Mouse (Mus musculus) cerebellum, adult (tissue): Measurements from ENCODE around the gene Plcxd2.
A peak's percentile ranks its signal among the peaks of the same experiment; 100 is the strongest.

Experiments
- ATAC-seq: cut with Nextera tagmentation; 2 replicates; pipeline ENCODE4 v1.9.2; 2017; ENCODE audit warnings: mild to moderate bottlenecking, moderate library complexity, mixed read lengths; ENCODE audit not compliant: insufficient number of reproducible peaks, low FRiP score, low TSS enrichment

The Plcxd2 gene

DNA sequence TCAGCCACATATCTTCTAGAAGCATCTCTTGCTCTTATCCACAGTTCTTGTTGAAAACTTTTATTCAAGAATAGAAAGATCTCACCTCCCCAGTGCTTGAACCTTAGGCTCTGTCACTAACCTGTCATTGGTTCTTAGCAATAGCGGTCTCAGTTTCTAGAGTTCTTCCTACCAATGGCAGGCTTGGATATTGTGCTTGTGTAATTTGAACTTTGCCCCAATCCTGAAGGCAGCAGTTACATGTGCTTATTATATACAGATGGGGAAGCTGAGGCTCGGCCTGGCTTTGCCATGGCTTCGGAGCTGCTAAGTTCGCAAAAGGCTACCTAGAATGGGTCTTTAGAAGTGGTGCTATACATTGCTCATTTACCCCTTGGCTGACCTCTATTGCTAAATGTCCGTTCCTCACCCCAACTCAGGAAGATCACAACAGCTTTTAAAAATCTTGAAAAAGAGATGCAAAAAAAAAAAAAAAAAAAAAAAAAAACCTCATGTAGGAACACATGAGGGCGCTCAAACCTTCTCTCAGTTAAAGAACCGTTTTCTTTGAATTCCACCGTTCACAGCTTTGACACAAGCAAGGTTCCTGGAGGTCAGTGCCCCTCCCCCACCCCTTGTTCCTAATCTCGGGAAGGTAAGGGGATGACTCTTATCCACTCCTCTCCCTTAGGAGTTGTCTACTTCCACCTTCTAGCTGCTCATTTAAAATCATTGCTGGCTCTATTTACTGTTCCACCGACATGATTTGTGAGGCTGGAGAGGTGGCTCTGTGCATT is 18.9 kb downstream of the Plcxd2 start:
- ATAC-seq, result peak; percentile 29

DNA sequence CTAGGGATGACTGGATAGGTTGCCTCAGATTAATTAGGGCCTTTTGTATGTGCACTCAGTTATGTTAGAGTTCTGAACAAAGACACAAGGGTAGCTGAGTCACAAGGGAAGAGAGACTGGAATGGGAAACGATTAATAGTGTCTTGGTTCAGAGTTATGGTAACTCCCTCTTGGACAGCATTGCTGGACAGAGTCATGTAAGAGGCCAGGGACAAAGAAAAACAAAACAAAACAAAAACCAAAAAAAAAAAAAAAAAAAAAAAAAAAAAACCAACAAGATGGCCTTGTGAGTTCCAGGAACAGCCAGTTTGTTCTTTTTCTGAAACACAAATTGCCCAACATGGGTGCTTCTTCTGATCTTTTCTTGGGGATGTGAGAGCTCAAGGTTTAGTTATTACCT is 23.8 kb downstream of the Plcxd2 start:
- ATAC-seq, result no peak

DNA sequence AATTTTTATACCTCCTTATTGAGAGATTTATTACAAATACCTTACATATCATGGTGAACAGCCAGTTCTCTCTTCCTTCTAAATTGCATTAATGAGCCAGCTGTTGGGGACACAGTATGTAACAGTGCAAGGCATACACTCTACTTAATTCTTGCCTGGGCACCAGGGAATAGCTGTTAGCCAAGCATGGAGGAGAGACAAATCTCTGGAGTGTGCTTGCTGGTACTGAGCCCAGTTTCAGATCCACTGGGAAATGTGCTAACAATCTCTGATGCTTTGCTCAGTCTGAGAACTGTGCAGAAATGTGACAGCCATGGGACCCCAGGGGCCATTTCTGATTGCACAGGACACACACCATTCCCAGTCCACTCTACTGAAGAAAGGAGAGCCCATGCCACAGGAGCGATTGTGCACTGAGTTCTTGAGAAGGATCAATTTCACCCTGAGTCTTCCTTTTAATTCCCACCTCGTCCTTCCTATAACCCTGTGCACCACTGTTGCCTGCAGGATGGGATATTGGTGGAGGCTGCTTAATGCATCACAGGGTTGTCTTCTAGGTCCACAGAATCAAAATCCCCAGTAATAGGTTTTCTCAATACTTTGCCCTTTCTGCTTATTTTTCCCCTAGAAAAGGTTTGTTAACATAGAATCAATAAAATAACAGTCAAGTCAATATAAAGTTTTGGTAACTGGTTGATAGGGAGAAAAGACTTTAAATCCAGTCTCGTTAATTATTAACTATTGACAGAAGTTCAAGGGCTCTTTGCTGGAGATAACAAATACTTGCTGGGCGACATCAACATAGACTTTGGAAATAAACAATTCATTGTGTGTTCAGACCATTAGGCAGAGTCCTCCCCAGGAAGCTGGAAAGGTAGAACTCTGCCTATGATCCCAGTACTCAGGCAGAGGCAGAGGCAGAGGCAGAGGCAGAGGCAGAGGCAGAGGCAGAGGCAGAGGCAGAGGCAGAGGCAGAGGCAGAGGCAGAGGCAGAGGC is 25.1 kb downstream of the Plcxd2 start:
- peak; percentile 40; the same call in 1 of the 2 replicates for ATAC-seq

DNA sequence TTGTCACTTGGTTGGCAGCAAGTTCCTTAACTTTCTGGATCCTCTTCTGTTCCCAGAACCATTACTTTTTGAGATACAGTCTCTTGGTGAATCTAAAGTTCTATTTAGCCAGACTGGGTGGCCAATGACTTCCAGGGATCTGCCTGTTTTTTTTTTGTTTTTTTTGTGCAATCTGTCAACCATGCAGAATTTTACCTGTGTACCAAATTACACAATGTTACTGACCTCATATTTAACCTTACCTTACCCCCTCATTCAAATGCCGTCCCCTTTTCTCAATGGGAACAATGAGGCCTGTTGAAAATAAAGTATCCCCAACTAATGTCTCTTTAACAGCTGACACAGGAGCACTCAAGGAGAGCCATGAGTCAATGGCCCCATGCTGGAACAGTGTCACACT is 33.8 kb downstream of the Plcxd2 start:
- no peak for ATAC-seq

DNA sequence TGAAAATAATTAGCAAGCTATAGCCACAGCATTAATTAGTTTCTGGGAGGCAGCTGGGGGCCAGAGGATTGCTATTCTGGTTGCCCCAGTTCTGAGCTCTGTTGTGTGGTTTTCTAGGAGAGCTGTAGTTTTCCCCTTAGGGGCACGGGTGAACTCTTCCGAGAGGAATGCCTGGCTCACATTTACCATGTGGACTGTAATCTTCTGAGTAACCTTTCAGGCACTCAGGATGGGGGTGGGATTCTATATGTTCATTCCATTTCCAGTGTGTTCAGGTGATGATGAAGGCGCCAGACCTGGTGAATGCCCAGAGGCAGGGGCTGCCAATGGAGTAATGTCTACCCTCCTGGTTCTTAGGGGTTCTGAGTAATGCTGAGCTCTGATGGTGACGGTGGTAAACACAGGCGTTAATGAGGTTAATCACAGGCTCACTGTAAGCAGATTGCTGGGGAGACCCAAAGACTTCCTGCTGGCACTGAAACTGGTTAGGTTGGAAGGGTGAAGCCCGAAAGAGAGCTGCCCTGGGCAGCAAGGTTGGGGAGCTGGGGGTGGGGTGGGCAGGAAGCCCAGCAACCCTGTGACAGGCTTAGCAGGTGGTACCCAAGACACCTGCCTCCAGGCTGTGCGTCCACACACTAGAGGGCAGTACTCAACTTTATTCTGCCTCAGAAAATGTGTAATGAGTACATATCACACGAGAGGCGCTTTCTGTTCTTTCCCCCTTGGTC is 35.9 kb downstream of the Plcxd2 start:
- peak; percentile 49 for ATAC-seq

DNA sequence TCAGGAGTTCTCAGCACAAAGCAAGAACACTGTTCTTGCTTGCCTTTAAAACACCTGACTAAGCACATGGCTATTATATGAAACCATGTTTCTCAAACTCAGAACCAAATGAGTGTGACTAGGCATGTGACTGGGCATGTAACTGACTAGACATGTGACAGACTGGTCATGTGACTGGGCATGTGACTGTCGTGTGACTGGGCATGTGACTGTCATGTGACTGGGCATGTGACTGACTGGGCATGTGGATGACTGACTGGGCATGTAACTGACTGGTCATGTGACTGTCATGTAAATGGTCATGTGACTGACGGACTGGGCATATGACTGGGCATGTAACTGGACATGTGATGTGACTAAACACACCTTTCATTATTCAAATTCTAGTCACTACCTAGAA is 39.8 kb downstream of the Plcxd2 start:
- ATAC-seq, result no peak

DNA sequence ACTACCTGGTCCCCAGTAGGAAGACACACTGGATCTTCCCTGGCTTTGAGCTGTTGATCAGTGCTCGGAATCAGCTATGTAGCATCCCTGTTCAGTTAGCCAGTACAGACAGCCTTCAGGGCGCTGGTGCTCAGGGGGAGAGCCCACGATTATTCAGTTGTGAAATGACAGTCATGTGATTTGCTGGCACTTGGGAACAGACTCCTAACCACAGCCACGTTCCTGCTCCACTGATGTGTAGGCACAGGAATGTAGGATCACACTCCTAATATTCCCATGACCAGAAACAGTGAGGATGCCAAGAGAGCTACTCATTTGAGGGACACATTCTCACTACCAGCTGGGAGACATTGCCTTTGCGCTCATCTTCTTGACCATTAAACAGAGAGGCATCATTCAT is 41.3 kb downstream of the Plcxd2 start:
- ATAC-seq, result no peak

DNA sequence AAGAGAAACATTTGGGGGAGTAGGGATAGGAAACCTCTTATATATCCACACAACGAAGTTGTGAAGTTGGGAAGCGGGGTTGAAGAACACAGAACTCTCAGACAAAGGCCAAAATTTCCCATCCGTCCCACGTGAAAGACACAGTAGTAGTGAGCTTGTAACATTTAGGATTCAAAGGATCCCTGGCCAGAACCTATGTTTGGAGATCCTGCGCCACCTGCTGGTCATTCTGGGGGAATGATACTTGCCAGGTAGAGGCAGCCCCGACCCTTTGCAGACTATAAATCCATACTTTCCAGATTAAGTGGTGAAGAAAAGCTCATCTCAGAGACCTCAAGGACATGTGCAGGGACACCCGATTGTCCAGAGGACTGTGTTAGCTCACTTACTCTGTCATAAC is 42.5 kb downstream of the Plcxd2 start:
- ATAC-seq, result peak; percentile 84

DNA sequence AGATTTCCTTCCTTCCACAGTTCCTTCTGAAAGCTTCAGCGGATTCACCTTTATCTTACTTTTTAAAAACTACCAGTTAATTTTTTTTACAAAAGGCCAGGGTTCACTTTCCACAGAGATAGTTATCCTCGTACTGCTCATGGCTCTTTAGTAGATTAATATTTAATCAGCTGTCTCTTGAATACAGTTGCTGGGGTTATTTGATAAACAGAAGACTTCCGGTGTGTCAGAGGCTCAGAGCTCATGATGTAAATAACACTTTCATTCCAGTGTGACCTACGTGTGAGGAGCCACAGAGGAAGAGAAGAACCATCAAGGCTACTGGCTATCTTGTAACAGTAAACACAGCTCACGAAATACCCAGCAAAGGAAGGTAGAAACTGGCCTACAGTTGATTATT is 43.4 kb downstream of the Plcxd2 start:
- ATAC-seq, result no peak

DNA sequence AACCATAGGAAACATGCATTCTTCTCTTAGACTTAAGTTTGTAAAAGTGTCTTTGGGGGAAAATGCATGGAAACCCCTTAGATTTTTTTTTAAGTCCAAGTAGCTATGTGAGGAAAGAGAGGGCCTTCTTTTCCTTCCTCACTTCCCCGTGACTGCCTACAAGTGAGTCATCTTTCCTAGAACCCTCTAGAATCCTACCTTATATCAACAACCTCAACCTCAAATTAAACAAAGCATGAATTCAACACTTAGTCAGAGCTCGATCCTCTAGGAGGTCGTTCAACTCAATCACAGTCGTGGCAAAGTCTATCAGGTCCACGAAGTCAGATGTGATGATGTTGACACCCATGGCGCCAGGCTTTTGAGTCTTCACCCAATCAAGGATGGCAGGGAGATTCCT is 45.2 kb downstream of the Plcxd2 start:
- no peak for ATAC-seq

DNA sequence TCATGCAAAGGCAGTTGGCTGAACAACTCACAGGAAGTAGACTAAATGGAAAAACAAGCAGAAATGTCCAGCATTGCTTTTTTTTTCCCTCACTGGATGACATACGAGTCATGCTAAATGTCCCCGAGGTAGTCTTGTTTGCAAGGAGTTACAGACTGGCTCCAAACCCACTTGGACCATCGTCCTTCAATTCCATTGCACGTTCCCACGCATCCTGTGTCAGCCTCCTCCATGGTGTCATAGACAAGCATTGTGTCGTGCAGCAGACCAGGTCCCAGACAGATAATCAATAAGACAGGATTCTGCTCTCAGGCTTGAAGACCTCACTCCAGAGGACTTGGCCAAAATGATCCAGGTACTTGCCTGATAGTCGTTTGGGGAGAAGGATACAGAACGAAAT is 46.2 kb downstream of the Plcxd2 start:
- no peak for ATAC-seq

DNA sequence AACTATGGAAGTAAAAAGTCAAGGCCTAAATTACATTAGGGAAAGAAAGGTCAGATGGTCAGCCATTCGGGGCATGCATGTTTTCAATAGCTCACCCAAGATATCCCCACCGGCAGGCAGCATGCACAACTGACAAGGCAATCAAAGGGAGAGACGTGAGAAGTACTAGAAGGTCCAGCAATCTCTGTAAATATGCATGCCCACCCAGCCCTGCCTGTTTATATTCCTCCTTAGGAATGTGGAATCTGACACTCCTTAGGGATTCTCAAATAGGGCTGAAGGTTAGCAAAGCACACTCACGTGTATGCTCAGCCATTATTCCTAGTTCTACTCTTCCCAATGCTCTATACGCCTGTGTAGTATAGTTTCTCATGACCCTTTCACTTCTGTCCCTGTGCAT is 46.9 kb downstream of the Plcxd2 start:
- no peak for ATAC-seq

DNA sequence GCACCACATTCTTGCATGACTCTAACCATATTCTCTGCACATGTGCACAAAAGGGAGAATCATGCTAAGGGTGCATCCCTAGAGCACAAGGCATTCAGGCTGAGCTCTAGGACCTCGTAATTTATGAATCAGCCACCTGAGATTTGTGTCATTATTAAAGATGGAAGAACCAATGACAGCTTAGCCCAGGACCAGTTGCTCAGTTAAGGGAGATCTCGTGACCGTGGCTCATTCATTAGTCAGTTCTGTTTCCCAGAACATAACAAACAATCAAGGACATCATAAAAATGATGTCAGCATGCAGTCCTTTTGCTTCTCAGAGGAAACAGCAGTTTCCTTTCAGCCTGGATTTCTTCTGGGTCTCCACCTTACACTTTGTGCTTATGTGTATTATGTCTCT is 49.0 kb downstream of the Plcxd2 start:
- ATAC-seq, result no peak

DNA sequence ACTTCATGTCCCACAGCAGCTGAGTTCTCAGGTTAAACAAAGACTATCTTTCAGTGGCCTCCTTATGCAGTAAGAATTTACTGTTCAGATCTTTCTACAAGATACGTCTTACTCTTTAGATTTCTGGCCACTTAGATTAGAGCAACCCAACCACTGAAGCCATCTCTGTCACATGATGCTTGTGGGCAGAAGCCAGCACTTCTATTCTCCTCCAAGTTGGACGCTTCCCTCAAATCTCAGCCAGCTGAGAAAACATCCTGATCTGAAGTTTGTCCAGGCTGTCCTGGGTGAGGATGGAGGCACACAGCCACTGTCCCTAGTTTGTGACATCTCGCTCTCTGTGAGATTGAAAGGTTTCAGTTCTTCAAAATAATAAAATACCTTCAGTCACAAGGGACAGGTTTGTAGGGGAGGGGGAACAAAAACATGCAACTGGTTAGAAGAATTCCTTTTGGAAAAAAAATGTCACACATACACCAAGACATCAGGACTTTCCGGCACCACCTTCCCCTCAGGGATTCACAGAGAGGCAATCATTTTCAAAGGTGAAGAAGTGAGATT is 53.5 kb downstream of the Plcxd2 start:
- ATAC-seq, result no peak

DNA sequence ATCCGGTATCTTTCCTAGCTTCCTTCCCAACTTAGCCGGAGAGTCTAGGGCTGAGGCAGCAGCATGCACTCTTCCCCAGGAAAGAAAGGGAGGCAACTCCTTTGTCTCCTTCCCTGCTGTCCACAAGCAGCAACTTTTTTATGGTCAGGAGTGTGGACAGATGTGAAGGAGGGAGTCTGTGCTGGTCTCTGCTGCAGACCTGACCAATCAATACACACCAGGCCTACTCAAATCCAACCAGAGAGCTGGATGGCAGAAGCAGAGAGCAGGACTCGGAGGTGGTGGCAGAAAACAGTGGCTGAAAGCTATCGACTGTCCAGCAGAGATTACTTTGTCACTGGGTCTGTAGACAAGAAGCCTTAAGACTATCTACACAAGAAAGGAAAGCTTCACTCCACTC is 56.6 kb downstream of the Plcxd2 start, which contains the start of gene Phldb2:
Gene Phldb2 (minus strand): TSS at position 205 of the 400 bp plus-strand sequence.
- no peak for ATAC-seq

DNA sequence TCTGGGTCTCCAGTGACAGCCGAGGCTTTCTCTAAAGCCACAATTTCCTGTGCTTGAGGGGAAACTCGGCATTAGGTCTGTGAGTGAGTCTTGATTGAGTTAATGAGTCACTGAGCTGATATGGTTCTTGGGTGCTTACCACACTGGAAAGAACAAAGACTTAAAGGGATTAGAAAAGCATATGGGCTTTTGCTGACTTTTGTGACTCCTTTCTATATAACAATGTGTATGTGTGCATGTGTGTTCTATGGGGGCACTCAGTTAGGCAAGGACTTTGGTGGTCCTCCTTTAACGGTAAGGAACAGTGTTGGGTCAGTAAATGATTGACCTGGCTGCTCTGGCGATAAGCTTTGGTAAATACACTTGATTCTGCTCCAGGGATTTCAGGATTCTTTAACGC is 57.5 kb downstream of the Plcxd2 start:
- ATAC-seq, result no peak

DNA sequence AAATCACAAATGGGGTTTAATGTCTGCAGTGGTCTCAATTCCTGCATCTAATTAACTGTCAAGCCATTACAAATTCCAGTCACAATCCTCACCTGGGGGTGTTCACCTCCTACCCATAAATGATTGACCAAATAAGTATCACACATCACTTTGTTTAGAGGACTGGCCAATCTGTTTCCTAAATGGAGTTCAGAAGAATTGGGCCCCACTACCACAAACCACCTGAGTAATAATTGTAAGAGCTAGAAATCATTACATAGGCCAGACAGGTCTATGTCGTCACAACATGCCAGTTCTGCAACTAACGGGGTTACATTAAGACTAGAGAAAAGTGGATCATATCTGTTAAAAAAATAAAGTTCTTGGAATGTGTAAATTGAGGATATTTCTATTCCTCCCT is 58.0 kb downstream of the Plcxd2 start:
- ATAC-seq, result no peak

DNA sequence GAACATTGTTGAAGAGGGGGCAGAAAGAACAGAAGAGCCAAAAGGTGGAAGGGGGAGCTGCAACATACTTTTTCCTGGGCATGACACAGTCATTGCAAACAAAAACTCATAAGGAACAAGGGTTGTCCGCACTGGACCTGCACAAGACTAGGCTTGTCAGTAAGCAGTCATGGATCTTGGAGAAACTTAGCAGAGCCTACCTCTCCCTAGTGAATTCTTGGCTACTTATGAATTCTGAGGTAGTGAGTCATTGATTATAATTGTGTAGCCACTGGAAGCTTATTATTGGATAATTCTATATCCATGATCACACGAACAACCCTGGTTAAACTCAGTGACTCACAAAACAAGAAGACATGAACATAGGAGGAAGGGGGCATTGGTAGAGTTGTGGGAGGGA is 63.7 kb downstream of the Plcxd2 start:
- ATAC-seq, result no peak

DNA sequence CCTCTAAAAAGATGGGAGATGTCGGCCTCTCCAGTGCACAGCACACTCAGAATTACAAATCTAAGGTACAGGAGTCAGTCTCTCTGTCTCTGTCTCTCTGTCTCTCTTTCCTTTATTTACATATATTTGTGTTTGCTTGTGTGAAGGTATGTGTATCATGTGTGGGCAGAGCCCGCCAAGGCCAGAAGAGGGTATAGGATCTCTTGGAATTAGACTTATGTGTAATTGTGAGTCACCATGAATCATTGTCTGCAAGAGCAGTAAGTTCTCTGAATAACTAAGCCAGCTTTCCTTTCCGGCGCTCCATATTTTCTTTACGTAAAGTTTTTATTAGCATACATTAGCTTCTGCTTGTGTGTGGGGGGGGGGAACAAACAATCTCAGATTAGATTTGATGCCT is 64.4 kb downstream of the Plcxd2 start:
- ATAC-seq, result no peak

DNA sequence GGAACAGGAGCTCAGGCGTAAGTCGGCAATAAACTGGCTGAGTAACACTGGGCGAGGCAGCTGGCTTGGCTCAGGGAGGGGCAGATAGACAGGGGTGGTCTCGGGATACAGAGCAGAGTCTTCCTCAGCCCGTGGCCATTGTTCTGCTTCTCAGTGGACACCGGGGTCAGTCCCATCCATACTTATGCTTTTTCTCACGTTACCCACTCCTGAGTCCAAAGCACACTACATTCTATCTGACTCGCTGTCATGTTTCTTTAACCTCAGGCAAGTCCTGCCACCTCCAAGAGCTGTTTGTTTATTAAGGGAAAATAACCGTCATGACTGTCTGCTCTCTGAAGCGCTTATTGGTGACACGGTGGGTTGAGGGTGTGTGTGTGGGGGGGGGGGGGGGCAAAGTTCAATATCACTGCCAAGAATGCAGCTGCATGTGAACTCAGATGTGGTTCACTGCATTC is 64.8 kb downstream of the Plcxd2 start:
- no peak for ATAC-seq
